Mouse (Mus musculus): Measurements from ENCODE around the gene Smarcal1.

Gene Smarcal1

DNA sequence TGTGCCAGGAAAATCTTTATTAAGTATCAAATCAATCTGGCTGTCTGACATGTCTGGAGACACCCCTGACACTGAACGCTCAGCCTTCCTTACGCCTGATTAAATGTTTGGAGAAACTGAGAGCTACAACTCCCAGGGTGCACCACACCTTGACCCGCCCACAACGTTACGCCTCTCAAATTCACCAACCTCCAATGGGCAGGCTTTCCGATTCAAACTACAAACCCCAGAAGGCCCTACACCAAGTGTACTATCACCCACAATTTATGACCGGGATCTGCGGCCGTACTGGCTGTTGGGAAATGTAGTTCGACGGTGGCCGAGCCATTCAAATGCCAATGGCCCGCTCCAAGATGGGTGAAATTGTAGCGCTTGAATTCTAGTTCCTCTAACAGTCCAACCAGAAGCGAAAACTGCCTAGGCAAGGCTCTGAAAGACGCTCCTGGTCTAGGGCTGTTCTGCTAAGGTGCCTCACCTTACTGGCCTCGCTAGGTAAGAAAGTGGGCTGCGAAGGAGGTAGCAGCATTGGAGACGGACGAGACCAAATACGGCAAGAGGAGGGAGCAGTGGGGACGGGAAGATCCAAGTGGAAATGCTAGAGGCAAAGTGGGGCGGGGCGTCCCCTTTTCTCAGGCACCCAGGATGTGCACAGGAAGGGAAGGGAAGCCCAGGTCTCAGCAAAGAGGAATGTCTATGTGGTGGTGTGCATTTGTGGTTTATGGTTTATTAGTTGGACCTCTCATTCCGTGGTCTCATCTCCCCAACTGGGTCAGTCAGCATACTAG lies at the start of gene Smarcal1:
Gene Smarcal1 (plus strand): TSS at position 305 of the 785 bp plus-strand sequence.
- DNase-seq (ENCODE audit: low read depth, low spot score): peak; percentile 92

DNA sequence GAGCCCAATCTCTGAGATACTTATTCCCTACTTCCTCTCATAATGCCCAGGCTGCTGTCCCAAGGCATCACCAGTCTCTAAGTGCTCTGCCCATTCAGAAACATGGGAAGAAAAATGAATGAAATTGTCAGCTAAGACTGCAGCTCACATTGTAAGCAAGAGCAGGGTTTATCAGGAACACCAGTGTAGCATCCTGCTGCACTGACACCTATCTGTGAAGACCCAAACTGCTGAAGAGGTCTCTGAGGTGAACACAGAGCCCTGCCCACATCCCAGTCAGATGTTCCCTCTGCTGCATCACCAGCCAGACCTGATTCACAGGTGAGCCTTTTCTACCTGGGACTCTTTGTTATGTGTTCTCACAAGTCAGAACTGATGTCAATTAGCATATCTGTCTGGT lies 49.6 kb upstream of the Smarcal1 start:
- no peak for DNase-seq (ENCODE audit: low read depth, low spot score)

DNA sequence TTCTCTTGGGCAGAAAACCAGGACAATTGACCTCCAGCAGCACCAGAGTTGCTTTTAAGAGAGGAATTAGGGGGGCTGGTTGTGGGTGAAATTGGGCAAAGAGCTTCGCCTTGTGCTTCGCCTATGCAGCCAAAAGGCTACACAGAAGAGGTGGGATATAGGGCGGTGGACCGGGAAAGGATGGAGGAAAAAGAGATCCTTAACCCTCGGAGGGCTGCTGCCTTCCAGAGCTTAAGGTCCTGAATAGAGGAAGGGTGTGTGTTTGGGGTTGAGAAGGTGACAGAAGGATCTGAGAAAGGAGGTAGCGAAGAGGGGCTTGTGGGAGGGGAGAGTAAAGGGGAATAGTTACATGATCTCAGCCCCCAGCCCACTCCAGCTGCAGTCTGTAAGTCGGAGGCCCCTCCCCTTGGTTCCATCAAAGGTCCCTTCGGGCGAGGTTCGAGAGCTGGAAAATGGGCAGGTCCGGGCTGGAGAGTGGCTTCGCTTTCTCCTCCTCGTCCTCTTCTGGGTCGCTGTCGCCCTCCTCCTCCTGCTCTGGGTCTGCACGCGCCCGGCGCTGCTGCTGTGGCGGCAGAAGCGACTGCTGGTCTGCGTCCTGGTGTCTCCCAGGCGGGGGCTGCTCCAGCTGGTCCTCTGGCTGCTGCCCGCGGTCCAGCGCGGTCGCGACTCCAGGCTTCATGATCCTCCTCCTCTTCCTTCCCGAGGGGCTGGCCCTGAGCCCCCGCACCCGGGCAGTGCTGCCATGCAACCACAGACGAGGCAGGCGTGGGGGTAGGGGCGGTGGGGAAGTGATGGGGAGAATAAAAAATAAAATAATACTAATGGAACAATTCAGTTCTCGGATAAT lies 47.1 kb upstream of the Smarcal1 start:
- no peak for DNase-seq (ENCODE audit: low read depth, low spot score)

DNA sequence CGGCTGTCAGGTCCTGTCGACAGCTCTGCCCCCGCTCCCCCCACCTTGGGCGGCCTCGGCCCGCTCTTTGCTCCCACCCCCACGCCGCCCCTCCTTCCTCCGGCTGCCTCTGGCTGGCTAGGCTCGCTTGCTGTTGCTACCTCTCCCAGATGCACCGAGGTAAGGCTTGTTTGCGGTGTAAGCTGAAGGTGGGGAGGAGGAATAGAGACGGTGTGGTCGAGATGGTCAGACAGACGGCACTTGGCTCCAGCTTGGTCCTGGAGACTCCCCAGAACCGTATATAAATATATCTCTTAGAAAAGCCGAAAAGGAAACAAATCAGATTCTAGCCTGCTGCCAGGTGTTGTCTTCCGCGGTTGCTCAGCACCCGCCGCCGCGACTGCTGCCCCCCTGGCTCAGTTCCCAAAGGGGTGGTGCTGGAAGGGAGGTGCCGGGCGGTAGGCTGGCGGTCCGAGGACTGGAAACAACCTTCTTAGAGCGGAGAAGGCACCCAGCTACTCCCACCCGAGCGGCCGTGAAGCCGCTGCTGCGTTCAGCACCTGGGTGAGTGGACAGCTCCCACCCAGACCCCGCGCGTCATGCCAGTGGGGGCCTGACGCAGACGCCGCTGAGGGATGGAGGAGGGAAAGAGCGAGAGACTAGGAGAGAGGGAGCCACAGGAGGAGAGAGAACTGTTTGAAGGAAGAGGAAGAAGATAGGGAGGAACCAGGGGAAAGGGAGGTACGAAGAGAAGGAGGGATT lies 46.3 kb upstream of the Smarcal1 start, which contains the start of gene March4:
Gene March4 (minus strand): TSS at position 320 of the 741 bp plus-strand sequence.
- DNase-seq (ENCODE audit: low read depth, low spot score): no peak

DNA sequence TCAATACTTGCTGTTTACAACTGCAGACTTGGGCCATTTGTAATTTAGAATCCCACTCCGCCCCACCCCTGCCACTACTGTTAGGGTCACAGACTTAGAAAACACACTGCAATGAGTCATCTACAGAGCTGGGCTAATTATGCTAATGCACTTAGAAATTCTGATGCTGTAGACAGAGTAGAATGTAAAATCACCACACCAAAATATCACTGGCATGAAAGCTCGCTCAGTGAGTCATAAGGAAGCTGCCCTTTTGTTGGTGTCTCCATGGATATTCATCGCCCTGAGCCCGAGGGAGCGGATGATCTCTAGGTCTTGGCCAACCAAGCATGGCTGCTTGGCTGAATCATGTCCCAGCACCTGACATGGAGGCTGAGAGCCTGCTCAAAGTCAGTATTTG lies 44.8 kb upstream of the Smarcal1 start:
- no peak for DNase-seq (ENCODE audit: low read depth, low spot score)

DNA sequence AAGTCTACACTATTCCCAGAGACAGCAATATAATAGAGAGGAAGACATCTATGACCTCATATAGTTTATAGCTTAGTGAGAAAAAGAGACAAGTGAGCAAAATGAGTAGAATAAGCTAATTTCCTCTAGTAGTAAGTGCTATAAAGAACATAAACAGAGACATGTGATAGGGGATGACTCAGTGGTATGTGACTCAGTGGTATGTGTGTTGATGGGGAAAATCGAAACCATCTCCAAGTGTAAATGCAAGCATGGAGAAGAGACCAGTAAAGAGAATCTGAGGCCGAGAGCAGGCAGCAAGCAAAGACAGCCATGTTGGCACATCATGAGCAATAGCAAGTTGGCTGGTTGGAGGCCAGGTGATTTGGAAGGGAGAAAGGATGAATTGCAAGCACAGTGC lies 32.7 kb upstream of the Smarcal1 start:
- no peak for DNase-seq (ENCODE audit: low read depth, low spot score)

DNA sequence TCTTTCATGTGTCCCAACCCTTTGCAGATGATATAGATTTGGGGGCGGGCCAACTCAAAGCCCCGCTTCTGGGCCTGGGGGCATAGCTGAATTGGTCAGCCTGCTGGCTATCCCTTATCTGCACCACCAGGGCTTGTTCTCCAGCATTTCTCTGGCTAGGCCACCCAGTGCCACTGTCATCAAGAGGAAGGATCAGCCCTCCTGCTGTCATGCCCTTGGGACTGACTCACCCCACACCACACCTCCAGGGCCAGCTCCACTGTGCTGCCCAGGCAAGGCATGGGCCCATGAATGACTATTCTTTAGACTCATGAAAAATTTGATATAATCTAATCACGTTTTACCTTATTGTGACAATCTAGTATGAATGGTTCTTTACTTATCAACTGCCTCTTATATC lies 26.6 kb upstream of the Smarcal1 start:
- no peak for DNase-seq (ENCODE audit: low read depth, low spot score)

DNA sequence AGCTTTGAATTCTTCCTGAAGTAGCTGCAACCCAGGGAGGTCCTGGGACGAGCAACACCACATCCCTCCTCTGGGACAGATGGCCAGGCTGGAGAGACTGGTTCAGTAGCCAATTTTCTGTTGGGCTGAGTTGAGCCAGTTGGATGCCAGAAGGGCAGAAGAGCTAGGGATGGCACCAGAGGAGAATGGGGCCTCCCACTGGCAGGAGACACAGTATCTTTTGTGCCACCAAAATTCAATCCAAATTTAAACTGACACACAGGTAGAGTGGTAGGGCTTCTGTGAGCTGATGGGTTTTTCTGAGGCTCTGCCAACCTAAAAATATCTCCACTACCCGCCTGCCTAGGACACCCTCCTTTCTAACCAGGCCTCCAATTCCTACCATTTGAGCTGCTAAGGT lies 24.4 kb upstream of the Smarcal1 start:
- DNase-seq (ENCODE audit: low read depth, low spot score): no peak

DNA sequence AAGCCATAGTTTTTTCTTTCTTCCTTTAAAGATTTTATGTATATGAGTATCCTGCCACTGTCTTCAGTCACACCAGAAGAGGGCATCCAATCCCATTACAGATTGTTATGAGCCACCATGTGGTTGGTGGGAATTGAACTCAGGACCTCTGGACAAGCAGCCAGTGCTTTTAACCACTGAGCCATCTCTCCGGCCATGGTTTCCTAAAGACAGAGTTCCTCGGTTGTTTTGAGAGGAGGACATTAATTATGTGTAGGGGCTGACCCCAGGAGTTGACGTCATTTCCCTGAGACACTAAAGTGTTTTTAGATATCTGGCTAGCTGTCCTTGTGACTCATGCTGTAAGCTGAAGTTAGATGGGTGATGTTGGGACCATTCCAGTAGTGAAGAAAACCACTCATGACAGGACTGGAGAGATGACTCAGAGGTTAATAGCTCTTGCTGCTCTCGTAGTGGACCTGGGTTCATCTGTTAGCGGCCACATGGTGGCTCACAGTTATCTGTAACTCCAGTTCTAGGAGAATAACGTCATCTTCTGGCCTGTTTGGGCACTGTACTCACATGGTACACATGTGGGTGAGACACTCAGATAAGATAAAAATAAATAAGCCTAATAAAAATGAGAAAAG lies 18.6 kb upstream of the Smarcal1 start:
- no peak for DNase-seq (ENCODE audit: low read depth, low spot score)

DNA sequence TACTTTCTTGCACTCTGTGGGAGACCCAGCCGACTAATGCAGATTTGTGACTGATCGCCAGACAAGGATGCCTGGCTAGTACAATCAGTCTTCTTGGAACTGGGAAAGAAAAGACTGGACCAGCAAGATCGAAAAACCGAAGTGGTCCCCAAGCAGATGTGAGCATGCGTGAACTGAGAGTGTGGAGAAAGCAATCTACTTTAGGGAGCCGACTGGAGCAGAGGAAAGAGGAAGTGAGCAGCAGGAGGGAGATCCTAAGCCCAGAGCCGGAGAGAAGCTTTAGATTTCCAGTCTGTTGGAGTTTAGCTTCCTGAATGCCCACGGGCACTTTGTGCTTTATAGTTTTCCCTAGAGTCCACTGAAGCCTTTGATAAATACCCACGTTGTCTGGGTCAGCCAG lies 16.0 kb upstream of the Smarcal1 start:
- no peak for DNase-seq (ENCODE audit: low read depth, low spot score)

DNA sequence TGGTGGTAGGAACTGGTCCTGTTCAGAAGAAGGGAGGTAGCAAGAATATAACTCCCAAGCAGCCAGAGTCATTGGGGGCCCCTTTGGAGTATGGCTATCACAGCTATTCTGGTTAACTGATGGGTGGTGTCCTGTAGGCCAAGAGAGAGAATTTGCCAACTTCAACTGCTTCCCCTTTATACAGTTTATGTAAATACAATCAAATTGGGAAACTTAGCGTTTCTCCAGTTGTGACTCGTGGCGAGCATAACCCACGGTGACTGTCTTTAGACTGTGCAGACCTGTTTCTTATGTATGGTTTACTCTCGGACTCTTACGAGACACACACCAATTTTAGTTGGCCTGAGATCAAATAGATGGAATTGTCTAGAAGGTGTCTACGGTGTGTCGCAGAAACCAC lies 14.3 kb upstream of the Smarcal1 start:
- no peak for DNase-seq (ENCODE audit: low read depth, low spot score)

DNA sequence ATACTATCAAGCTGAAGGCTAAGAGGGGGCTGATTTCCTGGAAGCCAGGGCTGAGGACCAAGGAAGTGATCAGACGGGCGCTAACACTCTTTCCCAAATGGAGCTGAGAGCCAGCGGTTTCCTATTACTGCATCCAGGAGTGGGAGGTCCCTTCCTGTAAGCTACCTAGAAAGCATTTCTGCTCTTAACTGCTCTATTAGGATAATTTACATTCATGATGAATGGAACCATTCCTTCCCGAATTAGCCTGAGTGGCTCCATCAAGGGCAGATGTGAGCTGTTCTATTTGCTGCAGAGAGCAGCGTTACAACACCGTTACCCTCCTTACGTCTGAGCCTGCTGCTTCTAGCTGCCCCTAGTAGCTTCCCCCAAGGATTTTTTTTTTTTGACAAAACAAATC lies 9.0 kb upstream of the Smarcal1 start:
- DNase-seq (ENCODE audit: low read depth, low spot score): no peak

DNA sequence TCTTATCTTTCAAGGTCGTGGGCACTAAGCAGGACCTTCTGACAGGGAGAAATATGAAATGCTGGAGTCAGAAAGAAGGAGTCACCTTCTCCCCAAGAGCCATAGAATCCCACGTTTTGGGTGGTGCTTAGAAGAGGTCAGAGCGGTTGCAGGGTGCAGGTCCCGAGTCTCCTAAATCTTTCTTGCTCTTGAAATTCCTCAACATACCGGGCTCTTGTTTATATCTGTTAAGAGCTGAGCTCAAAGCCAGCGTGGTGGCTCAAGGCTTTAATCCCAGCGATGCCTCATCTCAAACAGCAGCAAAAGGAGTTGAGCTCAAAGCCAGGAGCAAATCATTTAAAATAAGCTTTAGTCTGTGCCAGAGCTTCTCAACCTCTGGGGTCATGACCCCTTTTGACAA lies 8.4 kb upstream of the Smarcal1 start:
- DNase-seq (ENCODE audit: low read depth, low spot score): no peak

DNA sequence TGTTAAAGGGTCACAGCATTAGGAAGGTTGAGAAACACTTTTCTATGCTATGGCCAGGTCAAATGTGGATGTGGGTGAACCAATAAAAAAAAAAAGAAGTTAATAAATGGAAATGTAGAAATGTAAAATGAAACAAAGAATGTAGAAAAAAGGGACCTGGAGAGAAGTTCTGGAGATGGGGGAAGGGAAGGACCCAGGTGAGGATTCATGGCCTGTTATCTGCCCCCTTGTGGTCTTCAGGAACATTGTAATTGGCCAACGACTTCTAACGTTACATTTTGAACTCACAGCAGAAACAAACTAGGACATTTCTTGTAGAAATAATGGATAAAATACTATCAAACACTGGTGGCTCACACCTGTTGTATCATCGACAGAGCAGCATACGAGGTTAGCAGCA lies 7.9 kb upstream of the Smarcal1 start:
- no peak for DNase-seq (ENCODE audit: low read depth, low spot score)

DNA sequence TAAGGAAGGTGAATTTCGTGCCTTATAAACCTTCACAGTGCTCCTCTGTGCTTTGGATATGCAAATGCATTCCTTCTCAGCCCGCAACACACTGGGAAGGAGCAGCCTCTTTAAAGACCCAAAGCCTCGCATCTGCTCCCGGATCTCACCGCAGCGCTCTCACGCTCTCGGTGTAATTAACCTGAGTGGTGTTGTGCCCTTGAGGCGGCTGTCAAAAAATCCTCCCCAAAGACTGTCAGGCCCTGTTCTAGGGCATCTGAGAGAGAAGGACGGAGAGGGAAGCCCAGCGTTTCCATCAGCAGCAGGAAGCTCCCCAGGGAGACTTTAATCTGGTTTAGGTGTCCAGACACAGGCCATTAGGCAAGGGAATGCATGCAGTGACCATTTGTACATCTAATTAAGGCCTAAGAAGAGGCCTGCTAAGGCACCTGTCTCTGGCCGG lies 5.5 kb upstream of the Smarcal1 start:
- DNase-seq (ENCODE audit: low read depth, low spot score): no peak

DNA sequence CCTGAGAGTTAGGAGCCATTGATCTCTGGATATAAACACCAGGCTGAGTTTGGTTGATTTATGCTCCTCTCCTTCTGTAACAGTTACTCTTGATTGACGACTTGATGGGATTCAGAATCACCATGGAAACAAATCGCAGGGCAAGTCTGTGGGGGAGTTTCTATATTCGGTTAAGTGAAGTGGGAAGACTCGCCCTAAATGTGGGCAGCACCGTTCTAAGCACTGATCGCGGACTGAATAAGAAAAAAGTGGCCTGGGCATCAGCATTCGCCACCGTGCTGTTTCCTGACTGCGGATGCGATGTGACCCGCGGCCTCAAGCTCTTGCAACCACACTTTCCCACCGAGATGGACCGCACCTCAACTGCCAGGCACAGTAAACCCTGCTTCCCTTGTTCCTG lies 4.7 kb upstream of the Smarcal1 start:
- DNase-seq (ENCODE audit: low read depth, low spot score): no peak

DNA sequence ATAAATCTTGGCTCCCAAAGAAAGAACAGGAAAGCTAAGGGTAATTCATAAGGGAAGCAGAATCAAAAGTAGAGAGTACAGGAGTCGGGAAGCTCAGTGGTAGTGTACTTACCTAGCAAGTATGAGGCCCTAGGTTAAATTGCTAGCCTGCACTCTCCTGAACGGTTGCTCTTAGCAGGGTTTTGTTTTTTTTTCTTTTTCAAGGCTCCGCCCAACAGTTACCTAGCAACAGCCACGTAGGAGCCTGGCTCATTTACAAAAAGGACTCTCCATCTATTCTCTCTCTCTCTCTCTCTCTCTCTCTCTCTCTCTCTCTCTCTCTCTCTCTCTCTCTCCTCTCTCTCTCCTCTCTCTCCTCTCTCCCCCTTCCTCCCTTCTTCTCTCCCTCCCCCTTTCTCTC lies 4.2 kb upstream of the Smarcal1 start:
- DNase-seq (ENCODE audit: low read depth, low spot score): no peak

DNA sequence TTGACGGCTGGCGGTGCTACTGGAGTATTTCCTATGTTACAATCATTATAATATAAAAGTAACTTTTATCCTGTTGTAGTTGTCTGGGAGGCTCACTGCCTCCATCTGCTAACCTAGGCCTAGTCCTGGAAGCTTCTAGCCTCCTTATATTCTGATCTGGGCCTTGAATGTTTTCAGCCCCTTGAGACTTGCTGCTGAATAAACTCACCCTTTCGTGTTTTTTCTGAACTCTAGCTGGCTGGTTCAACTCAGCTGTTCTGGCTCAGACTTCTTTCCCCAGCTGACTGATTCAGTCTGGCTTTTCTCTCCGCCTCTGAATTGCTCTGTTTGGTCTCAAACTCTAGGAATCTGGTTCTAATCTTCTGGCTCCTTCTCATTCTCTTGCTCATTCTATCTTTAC lies 855 bp downstream of the Smarcal1 start:
- DNase-seq (ENCODE audit: low read depth, low spot score): no peak

DNA sequence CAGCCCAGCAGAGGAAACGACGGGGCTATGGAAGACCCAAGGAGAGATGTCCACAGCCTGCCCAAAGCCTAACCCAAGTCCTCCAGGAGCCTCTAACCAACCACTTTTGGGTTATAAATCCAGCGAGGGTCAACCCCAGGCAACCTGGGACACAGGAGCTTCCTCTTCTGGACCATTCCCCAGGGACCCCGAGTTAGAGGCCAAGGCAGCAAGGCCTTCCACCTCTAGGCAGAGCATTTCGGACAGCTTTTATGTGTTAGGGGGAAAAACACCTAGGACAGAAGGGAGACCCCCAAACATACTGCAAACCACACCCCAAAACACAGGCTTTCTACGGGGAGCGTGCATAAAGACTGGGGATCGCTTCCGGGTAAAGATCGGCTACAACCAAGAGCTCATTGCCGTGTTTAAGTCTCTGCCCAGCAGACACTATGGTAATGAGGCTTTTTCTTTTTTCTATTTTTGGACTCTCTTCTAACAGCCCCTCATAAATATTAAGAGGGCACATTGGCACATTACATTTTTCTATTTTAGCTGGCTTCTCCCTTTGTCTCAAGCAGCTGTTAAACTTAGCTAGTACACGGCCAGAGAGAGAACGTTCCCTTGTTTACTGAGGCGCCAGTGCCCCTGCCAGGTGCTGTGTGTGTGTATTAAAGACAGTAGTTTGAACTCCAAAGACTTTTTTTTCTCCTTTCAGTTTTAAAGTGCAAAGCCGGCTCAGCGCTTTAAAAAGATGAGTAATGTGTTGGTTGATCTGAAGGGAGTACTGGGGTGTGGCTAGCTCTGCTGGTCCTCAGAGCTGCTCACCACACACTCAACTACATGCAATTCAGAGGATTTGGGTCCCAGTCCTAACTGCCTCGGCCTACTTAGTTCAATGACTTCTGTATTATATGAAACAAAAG lies 3.2 kb downstream of the Smarcal1 start:
- no peak for DNase-seq (ENCODE audit: low read depth, low spot score)

DNA sequence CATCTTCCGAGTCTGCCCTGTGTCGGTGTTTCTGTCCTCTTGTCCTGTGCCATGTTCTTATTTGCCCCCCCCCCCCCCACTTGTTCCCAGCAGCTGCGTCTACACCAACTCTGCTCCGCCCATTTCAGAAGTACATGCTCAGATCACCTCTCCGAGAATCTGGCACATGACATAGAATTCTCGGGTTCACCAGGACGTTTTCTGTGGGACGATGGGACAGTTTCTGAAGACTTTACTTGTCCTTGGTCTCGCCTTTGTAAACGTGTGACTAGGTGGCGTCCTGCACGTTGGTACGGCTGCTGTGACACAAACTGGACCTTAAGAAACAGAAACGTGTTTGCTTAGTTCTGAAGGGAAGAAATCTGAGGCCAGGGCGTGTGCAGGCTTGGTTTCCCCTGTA lies 4.5 kb downstream of the Smarcal1 start:
- DNase-seq (ENCODE audit: low read depth, low spot score): no peak

DNA sequence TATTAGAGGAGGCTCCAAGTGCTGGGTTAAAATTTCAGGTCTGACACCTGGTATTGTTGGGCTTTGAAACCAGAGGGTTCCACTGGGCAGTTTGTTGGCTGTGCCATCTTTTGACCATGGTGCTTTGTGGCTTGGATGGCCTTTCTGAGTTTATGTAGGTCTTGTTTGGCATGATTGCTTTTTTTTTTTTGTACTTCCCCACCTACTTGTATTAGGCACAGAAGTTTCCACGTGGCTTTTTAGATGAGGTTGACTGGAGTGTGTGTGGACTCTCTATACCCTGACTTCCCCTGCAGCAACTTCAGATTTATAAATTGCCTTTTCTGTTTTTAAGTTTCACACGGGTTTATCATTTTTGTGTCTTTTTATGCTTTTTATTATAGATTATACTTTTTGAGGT lies 5.7 kb downstream of the Smarcal1 start:
- no peak for DNase-seq (ENCODE audit: low read depth, low spot score)
